ENCODE assay signal across 27 mouse cellular contexts in genomic region chr14:33997427-33997826, GRCm38 (mm10). TPM values are rescaled to one million over a fixed set of nuclear protein-coding genes. Genes with fewer than 3 reads are reported as not detected.
DNase-seq lines count a peak whose midpoint lies in the region; ATAC-seq and TF ChIP-seq lines count a peak whose summit lies in the region.
"Had no signal": no experiment of that assay in that cellular context is flagged by ENCODE, and none has a peak within 500 bp of the region (broad histone marks: within the 10 kb centered on the region; RNA-seq: fewer than 3 reads in every experiment).

No protein-coding gene starts in this region.

- peak; percentile 11 for DNase-seq in embryo, embryonic 11 days
- DNase-seq in embryo, embryonic 10.5 days (ENCODE audit: low spot score) = no peak
- DNase-seq in heart, postnatal 0 days (ENCODE audit: low spot score) = no peak
- no peak for DNase-seq in heart, postnatal 4 days
- no peak for DNase-seq in lung, adult 2 months
- DNase-seq in forelimb bud, embryonic 11.5 days (ENCODE audit: low read depth, low spot score) = peak; percentile 34
- DNase-seq: adrenal gland, adult 8-10 months; cerebellum, adult 18-20 months; cerebellum, postnatal 36 days; gastrocnemius, postnatal 25 days; heart, postnatal 14 days; lung, postnatal 4 days; right cerebral cortex, adult 18-20 months; thymus, postnatal 25 days had no signal

- 35% methylated on average over 6 of the region's 6 CpGs for WGBS in heart, postnatal 0 days
- WGBS in lung, embryonic 16.5 days = 39% methylated on average over 6 of the region's 6 CpGs
- WGBS in lung, adult 2 months = 47% methylated on average over 6 of the region's 6 CpGs

- ATAC-seq in heart, postnatal 0 days (ENCODE audit: insufficient read depth, low read depth) = no peak
- ATAC-seq in lung, embryonic 16.5 days (ENCODE audit: low read depth) = peak; percentile 28; the same call in 1 of the 2 replicates
- ATAC-seq: CD4-positive, CD25-positive, alpha-beta regulatory T cell, adult 4 months; intestine, embryonic 15.5 days; Patski had no signal

- H3K36me3 ChIP-seq in heart, postnatal 0 days (replicated peaks; ENCODE audit: control insufficient read depth, insufficient read depth, low read length) = no peaks in the 10 kb centered on the region
- H3K36me3 ChIP-seq in lung, embryonic 16.5 days (ENCODE audit: control insufficient read depth, insufficient read depth, low read length) = no peaks in the 10 kb centered on the region
- H3K36me3 ChIP-seq: embryonic facial prominence, embryonic 15.5 days; intestine, embryonic 15.5 days; limb, embryonic 13.5 days; liver, embryonic 15.5 days had no signal

- no peak for TF ChIP-seq POLR2A in lung, adult 2 months (IDR thresholded peaks at IDR 0.05; ENCODE audit: borderline replicate concordance, extremely low read depth, low read depth, low read length)

- TF ChIP-seq CTCF in heart, postnatal 0 days (IDR thresholded peaks at IDR 0.05; ENCODE audit: low read depth) = peak; percentile 19; the same call in 1 of the 2 replicates
- TF ChIP-seq CTCF in lung, adult 2 months (IDR thresholded peaks at IDR 0.05; ENCODE audit: insufficient read depth, low read length) = no peak

- H3K4me2 ChIP-seq in heart, postnatal 0 days (ENCODE audit: low read depth, low read length) = no peak overlapping the region
- no peak overlapping the region for H3K4me2 ChIP-seq in lung, embryonic 16.5 days (ENCODE audit: low read depth, low read length)
- H3K4me2 ChIP-seq: embryonic facial prominence, embryonic 15.5 days; hindbrain, embryonic 14.5 days; intestine, embryonic 15.5 days; limb, embryonic 13.5 days; liver, embryonic 15.5 days had no signal

- H3K4me3 ChIP-seq in heart, postnatal 0 days (ENCODE audit: low read depth, low read length) = no peak overlapping the region
- no peak overlapping the region for H3K4me3 ChIP-seq in lung, embryonic 16.5 days (ENCODE audit: low read length)
- H3K4me3 ChIP-seq in lung, adult 2 months (replicated peaks; ENCODE audit: extremely low read depth, low read depth, low read length) = no peak overlapping the region
- H3K4me3 ChIP-seq: embryonic facial prominence, embryonic 15.5 days; intestine, embryonic 15.5 days; limb, embryonic 13.5 days; liver, embryonic 15.5 days had no signal

- TF ChIP-seq EP300 in heart, postnatal 0 days (IDR thresholded peaks at IDR 0.05; ENCODE audit: low read depth) = no peak

- no peak overlapping the region for H3K27ac ChIP-seq in heart, postnatal 0 days (ENCODE audit: low read depth)
- no peak overlapping the region for H3K27ac ChIP-seq in lung, embryonic 16.5 days (ENCODE audit: low read length)
- H3K27ac ChIP-seq: embryonic facial prominence, embryonic 15.5 days; hindbrain, embryonic 14.5 days; intestine, embryonic 15.5 days; limb, embryonic 13.5 days; liver, embryonic 15.5 days had no signal

- H3K27me3 ChIP-seq in heart, postnatal 0 days (ENCODE audit: control insufficient read depth, insufficient read depth, low read length) = no peaks in the 10 kb centered on the region
- H3K27me3 ChIP-seq in lung, embryonic 16.5 days (ENCODE audit: control insufficient read depth, insufficient read depth, low read depth, low read length) = no peaks in the 10 kb centered on the region
- H3K27me3 ChIP-seq: embryonic facial prominence, embryonic 15.5 days; intestine, embryonic 15.5 days; limb, embryonic 13.5 days; liver, embryonic 15.5 days; Patski had no signal

- no peaks in the 10 kb centered on the region for H3K9me3 ChIP-seq in heart, postnatal 0 days (replicated peaks; ENCODE audit: control insufficient read depth, low read length)
- no peaks in the 10 kb centered on the region for H3K9me3 ChIP-seq in lung, embryonic 16.5 days (ENCODE audit: control insufficient read depth, low read length)
- H3K9me3 ChIP-seq: embryonic facial prominence, embryonic 15.5 days; intestine, embryonic 15.5 days; limb, embryonic 13.5 days; liver, embryonic 15.5 days had no signal

- H3K4me1 ChIP-seq in heart, postnatal 0 days (ENCODE audit: control insufficient read depth, insufficient read depth) = no peaks in the 10 kb centered on the region
- H3K4me1 ChIP-seq in lung, embryonic 16.5 days (replicated peaks; ENCODE audit: control insufficient read depth, insufficient read depth, low read length) = no peaks in the 10 kb centered on the region
- no peaks in the 10 kb centered on the region for H3K4me1 ChIP-seq in lung, adult 2 months (ENCODE audit: control insufficient read depth, insufficient read depth, low read length)
- H3K4me1 ChIP-seq: embryonic facial prominence, embryonic 15.5 days; intestine, embryonic 15.5 days; liver, embryonic 15.5 days had no signal

- no peak overlapping the region for H3K9ac ChIP-seq in heart, postnatal 0 days (replicated peaks; ENCODE audit: low read depth, low read length)
- no peak overlapping the region for H3K9ac ChIP-seq in lung, embryonic 16.5 days (ENCODE audit: low read length)
- H3K9ac ChIP-seq: embryonic facial prominence, embryonic 15.5 days; hindbrain, embryonic 14.5 days; intestine, embryonic 15.5 days; limb, embryonic 13.5 days; liver, embryonic 15.5 days had no signal

RNA-seq across cellular contexts. Expression of gene Gm30083, which starts 17.6 kb away (rescaled TPM):
- not detected in 2 replicates for total RNA-seq in heart, postnatal 0 days (2014; rRNA removed; ENCODE audit: low replicate concordance)
- polyA plus RNA-seq in heart, postnatal 0 days (2015; fragmentation: Nextera tagmentation; extraction: Ambion mirVana) = not detected in 2 replicates
- not detected for total RNA-seq in heart, postnatal 4 days (2021)
- not detected in 2 replicates for polyA plus RNA-seq in lung, embryonic 16.5 days (2015; fragmentation: Nextera tagmentation; extraction: Ambion mirVana)
- not detected in 2 replicates for polyA plus RNA-seq in lung, adult 2 months (2012; rRNA removed)
- total RNA-seq: adrenal gland, adult 8-10 months; ES-E14; gastrocnemius, postnatal 25 days; heart, postnatal 14 days; layer of hippocampus, postnatal 14 days; monocyte, adult 5-6 weeks had no signal
- polyA plus RNA-seq: CD4-positive, CD25-positive, alpha-beta regulatory T cell, adult 4 months; embryonic facial prominence, embryonic 15.5 days; hindbrain, embryonic 14.5 days; intestine, embryonic 15.5 days; kidney, embryonic 16.5 days; limb, embryonic 13.5 days; liver, embryonic 15.5 days; neural tube, embryonic 11.5 days; Patski had no signal

RNA-seq across cellular contexts. Expression of gene Zfp488, which starts 18.9 kb away (rescaled TPM):
- total RNA-seq in heart, postnatal 0 days (2014; rRNA removed; ENCODE audit: low replicate concordance) = not detected in 2 replicates
- not detected in 2 replicates for polyA plus RNA-seq in heart, postnatal 0 days (2015; fragmentation: Nextera tagmentation; extraction: Ambion mirVana)
- not detected for total RNA-seq in heart, postnatal 4 days (2021)
- polyA plus RNA-seq in lung, embryonic 16.5 days (2015; fragmentation: Nextera tagmentation; extraction: Ambion mirVana) = not detected in 2 replicates
- polyA plus RNA-seq in lung, adult 2 months (2012; rRNA removed) = not detected in 2 replicates
- total RNA-seq: ES-E14; gastrocnemius, postnatal 25 days; heart, postnatal 14 days; monocyte, adult 5-6 weeks had no signal
- polyA plus RNA-seq: CD4-positive, CD25-positive, alpha-beta regulatory T cell, adult 4 months; kidney, embryonic 16.5 days; liver, embryonic 15.5 days had no signal

RNA-seq across cellular contexts. Expression of gene Gm5460, which starts 19.1 kb away (rescaled TPM):
- total RNA-seq in heart, postnatal 0 days (2014; rRNA removed; ENCODE audit: low replicate concordance) = not detected in 2 replicates
- 0.04 and 0.05 TPM in 2 replicates for polyA plus RNA-seq in heart, postnatal 0 days (2015; fragmentation: Nextera tagmentation; extraction: Ambion mirVana)
- total RNA-seq in heart, postnatal 4 days (2021) = under 1 TPM in 1 of 2 experiments, not detected in 1; 0.14 TPM
- polyA plus RNA-seq in lung, embryonic 16.5 days (2015; fragmentation: Nextera tagmentation; extraction: Ambion mirVana) = not detected in 2 replicates
- not detected in 2 replicates for polyA plus RNA-seq in lung, adult 2 months (2012; rRNA removed)
- total RNA-seq: ES-E14; gastrocnemius, postnatal 25 days; heart, postnatal 14 days; layer of hippocampus, postnatal 14 days; monocyte, adult 5-6 weeks had no signal
- polyA plus RNA-seq: CD4-positive, CD25-positive, alpha-beta regulatory T cell, adult 4 months; embryonic facial prominence, embryonic 15.5 days; hindbrain, embryonic 14.5 days; intestine, embryonic 15.5 days; kidney, embryonic 16.5 days; limb, embryonic 13.5 days; liver, embryonic 15.5 days; neural tube, embryonic 11.5 days; Patski had no signal

RNA-seq across cellular contexts. Expression of gene Rbp3, which starts 43.6 kb away (rescaled TPM):
- not detected in 2 replicates for total RNA-seq in heart, postnatal 0 days (2014; rRNA removed; ENCODE audit: low replicate concordance)
- polyA plus RNA-seq in heart, postnatal 0 days (2015; fragmentation: Nextera tagmentation; extraction: Ambion mirVana) = not detected in 2 replicates
- total RNA-seq in heart, postnatal 4 days (2021) = not detected
- polyA plus RNA-seq in lung, embryonic 16.5 days (2015; fragmentation: Nextera tagmentation; extraction: Ambion mirVana) = not detected in 2 replicates
- not detected in 2 replicates for polyA plus RNA-seq in lung, adult 2 months (2012; rRNA removed)
- total RNA-seq: adrenal gland, adult 8-10 months; ES-E14; gastrocnemius, postnatal 25 days; heart, postnatal 14 days; monocyte, adult 5-6 weeks had no signal
- polyA plus RNA-seq: CD4-positive, CD25-positive, alpha-beta regulatory T cell, adult 4 months; embryonic facial prominence, embryonic 15.5 days; hindbrain, embryonic 14.5 days; intestine, embryonic 15.5 days; kidney, embryonic 16.5 days; limb, embryonic 13.5 days; neural tube, embryonic 11.5 days; Patski had no signal

RNA-seq across cellular contexts. Expression of gene Antxrl, which starts 55.1 kb away (rescaled TPM):
- not detected in 2 replicates for total RNA-seq in heart, postnatal 0 days (2014; rRNA removed; ENCODE audit: low replicate concordance)
- polyA plus RNA-seq in heart, postnatal 0 days (2015; fragmentation: Nextera tagmentation; extraction: Ambion mirVana) = not detected in 2 replicates
- not detected for total RNA-seq in heart, postnatal 4 days (2021)
- polyA plus RNA-seq in lung, embryonic 16.5 days (2015; fragmentation: Nextera tagmentation; extraction: Ambion mirVana) = not detected in 2 replicates
- polyA plus RNA-seq in lung, adult 2 months (2012; rRNA removed) = not detected in 2 replicates
- total RNA-seq: adrenal gland, adult 8-10 months; ES-E14; gastrocnemius, postnatal 25 days; heart, postnatal 14 days; layer of hippocampus, postnatal 14 days; monocyte, adult 5-6 weeks had no signal
- polyA plus RNA-seq: CD4-positive, CD25-positive, alpha-beta regulatory T cell, adult 4 months; embryonic facial prominence, embryonic 15.5 days; hindbrain, embryonic 14.5 days; intestine, embryonic 15.5 days; kidney, embryonic 16.5 days; limb, embryonic 13.5 days; liver, embryonic 15.5 days; neural tube, embryonic 11.5 days had no signal

Comparison
In these comparisons a context has a peak if more than half of its experiments do, and no peak if none do; other contexts are left out.
1. DNase-seq: peak in embryo, embryonic 11 days (single experiment) and forelimb bud, embryonic 11.5 days (single experiment); none in embryo, embryonic 10.5 days (single experiment), heart, postnatal 0 days (single experiment), heart, postnatal 4 days (single experiment) and lung, adult 2 months (single experiment).